Mouse (Mus musculus) liver, embryonic 14.5 days (tissue): Measurements from ENCODE around the gene Dapk1. TPM values are rescaled to one million over a fixed set of nuclear protein-coding genes. Genes with fewer than 3 reads are reported as not detected.

Source experiments
- ATAC-seq: fragments of 200-750 bp; cut with Nextera tagmentation; 2 replicates; pipeline ENCODE4 v1.8.0; 2017; ENCODE audit warnings: moderate number of reproducible peaks, mild to moderate bottlenecking, moderate library complexity; ENCODE audit not compliant: insufficient read depth
- DNase-seq, 3 experiments: peaks; one replicate each; pipeline ENCODE4 v3.0.0-alpha.2; 2012 to 2013; ENCODE audit warnings: low read depth in 3 of 3, low spot score in 3 of 3
- H3K27ac ChIP-seq: fragments of 300-500 bp; sonication (generic); 2 replicates; pipeline ENCODE4 v1.5.1; 2014; ENCODE audit warnings: moderate library complexity, mild to moderate bottlenecking, control low read depth, inconsistent platforms
- H3K27me3 ChIP-seq: fragments of 300-500 bp; sonication (generic); 2 replicates; pipeline ENCODE4 v1.6.1; 2014; ENCODE audit warnings: mild to moderate bottlenecking, low read length, moderate library complexity; ENCODE audit not compliant: control insufficient read depth, insufficient read depth
- H3K36me3 ChIP-seq: fragments of 300-500 bp; sonication (generic); replicated peaks from 2 replicates; pipeline ENCODE4 v1.6.1; 2014; ENCODE audit warnings: low read depth; ENCODE audit not compliant: control insufficient read depth, insufficient read depth
- H3K4me1 ChIP-seq, 2 experiments: fragments of 200-500 bp in 1 of 2; fragments of 300-500 bp in 1 of 2; sonication (generic) in 1 of 2; replicated peaks; 2 replicates each; pipeline ENCODE4 v1.6.1; 2012 to 2014; ENCODE audit warnings: antibody characterized with exemption in 1 of 2, inconsistent platforms in 1 of 2, low read length in 1 of 2; ENCODE audit not compliant: control insufficient read depth in 2 of 2, insufficient read depth in 2 of 2
- H3K4me2 ChIP-seq: fragments of 300-500 bp; sonication (generic); 2 replicates; pipeline ENCODE4 v1.6.1; 2014; ENCODE audit warnings: low read depth, mild to moderate bottlenecking, control low read depth, moderate library complexity
- H3K4me3 ChIP-seq, 2 experiments: fragments of 200-500 bp in 1 of 2; fragments of 300-500 bp in 1 of 2; sonication (generic) in 1 of 2; 2 replicates each; pipeline ENCODE4 v1.5.1; 2012 to 2014; ENCODE audit warnings: low read depth in 2 of 2, low read length in 2 of 2, mild to moderate bottlenecking in 2 of 2, control low read depth in 1 of 2, inconsistent platforms in 1 of 2, moderate library complexity in 1 of 2; ENCODE audit not compliant: insufficient read depth in 1 of 2
- H3K9ac ChIP-seq: fragments of 300-500 bp; sonication (generic); replicated peaks from 2 replicates; pipeline ENCODE4 v1.6.1; 2014; ENCODE audit warnings: mild to moderate bottlenecking, control low read depth, moderate library complexity
- H3K9me3 ChIP-seq: fragments of 300-500 bp; sonication (generic); 2 replicates; pipeline ENCODE4 v1.6.1; 2016; ENCODE audit warnings: low read length, mixed read lengths; ENCODE audit not compliant: control insufficient read depth
- CTCF ChIP-seq: IDR thresholded peaks from 2 replicates; pipeline ENCODE4 v1.5.1; 2016; ENCODE audit warnings: antibody characterized with exemption, low read depth, control low read depth
- EP300 ChIP-seq: IDR thresholded peaks from 2 replicates; pipeline ENCODE4 v1.6.1; 2016; ENCODE audit warnings: antibody characterized with exemption, low read depth
- WGBS: fragments of 180-500 bp; shearing (Covaris S2); extraction: QIAGEN DNeasy Blood & Tissue Kit; methylation state at CpG from one replicate; pipeline ENCODE4 v1.1.7; 2014; ENCODE audit not compliant: insufficient replicate concordance; 5-methylcytosine and 5-hydroxymethylcytosine counted together
- polyA plus RNA-seq, 2 experiments: library from polyadenylated mRNA; depleted of rRNA in 1 of 2; stranded (reverse) in 1 of 2; unstranded in 1 of 2; fragments of >200 nt; fragmentation: Nextera tagmentation in 1 of 2; extraction: Ambion mirVana in 1 of 2; gene quantifications; 2 replicates each; pipeline versions ENCODE4 v1.2.1 to v1.2.3; 2012 to 2014

Dapk1 gene
- polyA plus RNA-seq, 2 experiments = 4.8 to 7.1 TPM

DNA sequence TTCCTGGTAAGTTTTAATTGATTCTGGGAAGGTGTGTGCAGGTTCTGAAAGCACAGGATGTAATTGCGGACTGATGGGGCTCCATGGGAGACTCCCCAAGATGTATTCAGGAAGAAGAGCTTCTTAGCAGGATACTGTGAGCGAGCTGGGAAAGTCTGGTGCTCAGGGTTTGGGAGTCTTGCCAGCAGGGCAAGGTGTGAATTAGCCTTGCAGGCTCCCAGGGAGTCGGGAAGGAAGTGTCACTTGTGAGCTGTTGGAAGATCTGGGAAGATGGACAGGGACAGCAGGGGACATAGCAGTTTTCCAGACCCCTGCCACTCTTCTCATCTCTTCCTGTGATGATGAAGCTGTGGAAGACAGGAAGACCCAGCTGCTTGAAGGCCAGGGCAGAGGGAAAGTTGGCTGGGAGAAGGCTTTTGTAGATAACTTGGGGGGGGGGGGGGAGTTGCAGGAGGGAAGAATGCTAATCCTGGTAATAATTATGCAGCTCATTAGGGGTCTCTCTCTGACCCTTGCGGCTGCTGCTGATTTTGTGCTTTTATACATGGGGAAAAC is 19.7 kb downstream of the Dapk1 start:
- Histone ChIP-seq H3K4me3 (no peak overlapping the region), H3K4me1 (peaks cover 17 to 25% of the 10 kb centered on the region in 2 experiments), H3K36me3 (no peaks in the 10 kb centered on the region), H3K4me2 (no peak overlapping the region), H3K27ac (no peak overlapping the region), H3K27me3 (no peaks in the 10 kb centered on the region), H3K9ac (no peak overlapping the region), H3K9me3 (no peaks in the 10 kb centered on the region)
- DNase-seq (no peak), ATAC-seq (no peak)
- TF ChIP-seq EP300 = no peak
- TF ChIP-seq CTCF = no peak
- 67% methylated on average over 4 of the region's 4 CpGs for WGBS

- H3K4me2 ChIP-seq = no peak overlapping the region
- H3K27ac ChIP-seq = no peak overlapping the region
- no peaks in the 10 kb centered on the region for H3K9me3 ChIP-seq
- no peaks in the 10 kb centered on the region for H3K36me3 ChIP-seq
- no peak for DNase-seq
- no peak overlapping the region for H3K4me3 ChIP-seq
- no peak for TF ChIP-seq CTCF
- TF ChIP-seq EP300 = no peak
- no peak overlapping the region for H3K9ac ChIP-seq
- no peaks in the 10 kb centered on the region for H3K27me3 ChIP-seq
- no peak for ATAC-seq
- no peaks in the 10 kb centered on the region; a peak in 1 of 4 replicates for H3K4me1 ChIP-seq
- WGBS = 71% methylated on average over 7 of the region's 7 CpGs
Measured at GRCm38 (mm10) chr13:60625581-60625980, 23.8 kb downstream of the Dapk1 start.

DNA sequence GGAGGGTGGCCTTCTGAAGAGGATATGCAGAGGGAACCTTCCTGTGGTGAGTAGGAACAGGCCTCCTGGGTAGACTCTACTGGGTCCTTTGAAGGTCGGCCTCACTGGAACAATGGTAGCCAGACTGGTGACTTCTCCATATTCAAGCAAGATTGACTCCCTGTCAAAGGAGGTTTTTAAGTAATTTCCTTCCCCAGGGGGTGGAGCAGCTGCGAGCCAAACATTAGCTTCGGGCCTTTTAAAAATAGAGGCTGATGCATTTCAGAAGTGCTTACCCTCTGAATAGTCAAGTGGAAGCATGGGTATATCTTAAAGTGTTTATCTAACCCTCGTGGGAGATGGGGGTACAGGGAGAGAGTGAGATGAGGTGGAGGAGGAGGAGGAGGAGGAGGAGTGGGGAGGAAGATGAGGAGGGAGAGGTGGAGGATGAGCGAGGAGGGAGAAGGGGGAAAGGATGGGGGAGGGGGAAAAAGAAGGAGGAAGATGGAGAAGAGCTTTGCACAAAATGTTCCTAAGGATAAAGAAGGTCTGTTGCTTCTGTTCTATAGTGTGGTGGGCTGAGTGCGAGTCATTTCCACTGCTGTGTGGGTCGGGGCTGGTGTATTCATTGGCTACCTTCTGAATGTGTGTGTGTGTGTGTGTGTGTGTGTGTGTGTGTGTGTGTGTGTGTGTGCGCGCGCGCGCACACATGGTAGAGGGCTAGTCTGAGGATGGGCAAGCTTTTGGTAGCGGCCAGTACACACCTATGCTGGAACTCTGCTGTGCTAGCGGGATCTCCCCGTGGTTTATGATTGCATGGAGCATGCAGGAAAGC is 26.3 kb downstream of the Dapk1 start:
- no peak overlapping the region for H3K9ac ChIP-seq
- 53% methylated on average over 15 of the region's 15 CpGs for WGBS
- TF ChIP-seq CTCF (no peak), EP300 (no peak)
- H3K27me3 ChIP-seq = no peaks in the 10 kb centered on the region
- DNase-seq (no peak), ATAC-seq (no peak)
- H3K27ac ChIP-seq = no peak overlapping the region
- H3K9me3 ChIP-seq = no peaks in the 10 kb centered on the region
- no peak overlapping the region for H3K4me2 ChIP-seq
- no peaks in the 10 kb centered on the region for H3K4me1 ChIP-seq
- no peak overlapping the region for H3K4me3 ChIP-seq
- no peaks in the 10 kb centered on the region for H3K36me3 ChIP-seq

DNA sequence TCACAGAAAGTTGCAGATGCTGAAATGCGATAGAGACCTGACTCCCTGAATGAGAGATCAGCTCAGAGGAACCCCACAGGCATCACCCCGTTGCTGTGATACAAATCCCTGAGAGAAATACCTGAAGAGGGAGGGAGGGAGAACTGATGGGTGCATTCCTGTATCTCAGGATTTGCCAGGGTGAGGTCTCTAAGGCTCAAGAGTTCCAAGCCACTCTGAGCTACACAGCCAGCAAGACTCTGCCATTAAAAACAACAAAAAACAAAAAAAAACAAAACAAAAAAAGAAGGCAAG is 26.9 kb downstream of the Dapk1 start:
- H3K36me3 ChIP-seq = no peaks in the 10 kb centered on the region
- H3K27me3 ChIP-seq = no peaks in the 10 kb centered on the region
- no peaks in the 10 kb centered on the region for H3K4me1 ChIP-seq
- H3K27ac ChIP-seq = no peak overlapping the region
- TF ChIP-seq CTCF (no peak), EP300 (no peak)
- H3K9ac ChIP-seq = no peak overlapping the region
- H3K9me3 ChIP-seq = no peaks in the 10 kb centered on the region
- no peak for DNase-seq
- no peak overlapping the region for H3K4me3 ChIP-seq
- H3K4me2 ChIP-seq = no peak overlapping the region
- no peak for ATAC-seq
- 34% methylated on average over 2 of the region's 2 CpGs for WGBS

GRCm38 (mm10) chr13:60629419-60629818 is 27.7 kb downstream of the Dapk1 start:
- Histone ChIP-seq H3K4me3 (no peak overlapping the region), H3K27me3 (no peaks in the 10 kb centered on the region), H3K4me1 (no peaks in the 10 kb centered on the region), H3K9ac (no peak overlapping the region), H3K9me3 (no peaks in the 10 kb centered on the region), H3K27ac (no peak overlapping the region), H3K36me3 (no peaks in the 10 kb centered on the region), H3K4me2 (no peak overlapping the region)
- no peak for TF ChIP-seq EP300
- TF ChIP-seq CTCF = no peak
- DNase-seq (no peak), ATAC-seq (no peak)
- 79% methylated on average over 9 of the region's 9 CpGs for WGBS
